Mouse (Mus musculus) c-Kit-negative CD71-positive TER-119-positive erythroid progenitor cells, embryonic 14.5 days (primary cell): Measurements from ENCODE around the gene Impad1.
A peak's percentile ranks its signal among the peaks of the same experiment; 100 is the strongest.

Source experiments
- DNase-seq: peaks from one replicate; pipeline ENCODE4 v3.0.0-alpha.2; 2013; ENCODE audit warnings: low read depth, low spot score

Impad1 gene

GRCm38 (mm10) chr4:4792992-4793834, at the start of gene Impad1:
Gene Impad1, minus strand, starts transcription at chr4:4793355.
- DNase-seq = peak; percentile 81

- DNase-seq = no peak
Measured at GRCm38 (mm10) chr4:4840145-4840544, 47.0 kb upstream of the Impad1 start.

- DNase-seq = no peak
Measured at GRCm38 (mm10) chr4:4833789-4834295, 40.7 kb upstream of the Impad1 start.

GRCm38 (mm10) chr4:4828131-4828530, 35.0 kb upstream of the Impad1 start:
- no peak for DNase-seq

GRCm38 (mm10) chr4:4822119-4822518, 29.0 kb upstream of the Impad1 start:
- DNase-seq = no peak

GRCm38 (mm10) chr4:4792141-4792991, 789 bp downstream of the Impad1 start:
- DNase-seq = peak; percentile 69

- no peak for DNase-seq
Measured at GRCm38 (mm10) chr4:4791180-4791579, 2.0 kb downstream of the Impad1 start.

- DNase-seq = no peak
Measured at GRCm38 (mm10) chr4:4785169-4785568, 8.0 kb downstream of the Impad1 start.

- DNase-seq = no peak
Measured at GRCm38 (mm10) chr4:4784305-4784704, 8.8 kb downstream of the Impad1 start.

- DNase-seq = no peak
Measured at GRCm38 (mm10) chr4:4783686-4783957, 9.5 kb downstream of the Impad1 start.

- DNase-seq = peak; percentile 48
Measured at GRCm38 (mm10) chr4:4782882-4783685, 10.1 kb downstream of the Impad1 start.

- DNase-seq = no peak
Measured at GRCm38 (mm10) chr4:4779265-4779770, 13.8 kb downstream of the Impad1 start.

GRCm38 (mm10) chr4:4771523-4772114, 21.5 kb downstream of the Impad1 start:
- no peak for DNase-seq

- DNase-seq = no peak
Measured at GRCm38 (mm10) chr4:4765806-4766205, 27.3 kb downstream of the Impad1 start.

- no peak for DNase-seq
Measured at GRCm38 (mm10) chr4:4758376-4758775, 34.8 kb downstream of the Impad1 start.

GRCm38 (mm10) chr4:4729427-4729826, 63.7 kb downstream of the Impad1 start:
- DNase-seq = no peak

GRCm38 (mm10) chr4:4726241-4726776, 66.8 kb downstream of the Impad1 start:
- DNase-seq = no peak

- no peak for DNase-seq
Measured at GRCm38 (mm10) chr4:4723821-4724220, 69.3 kb downstream of the Impad1 start.

GRCm38 (mm10) chr4:4722081-4722480, 71.1 kb downstream of the Impad1 start:
- DNase-seq = no peak

- no peak for DNase-seq
Measured at GRCm38 (mm10) chr4:4717763-4718347, 75.3 kb downstream of the Impad1 start.
